Mouse (Mus musculus): ENCODE measurements around the gene Mier3. TPM values are rescaled to one million over a fixed set of nuclear protein-coding genes. Genes with fewer than 3 reads are reported as not detected.

The Mier3 gene
- polyA plus RNA-seq, 1 experiment from 2014 or later: 20.6 TPM

DNA sequence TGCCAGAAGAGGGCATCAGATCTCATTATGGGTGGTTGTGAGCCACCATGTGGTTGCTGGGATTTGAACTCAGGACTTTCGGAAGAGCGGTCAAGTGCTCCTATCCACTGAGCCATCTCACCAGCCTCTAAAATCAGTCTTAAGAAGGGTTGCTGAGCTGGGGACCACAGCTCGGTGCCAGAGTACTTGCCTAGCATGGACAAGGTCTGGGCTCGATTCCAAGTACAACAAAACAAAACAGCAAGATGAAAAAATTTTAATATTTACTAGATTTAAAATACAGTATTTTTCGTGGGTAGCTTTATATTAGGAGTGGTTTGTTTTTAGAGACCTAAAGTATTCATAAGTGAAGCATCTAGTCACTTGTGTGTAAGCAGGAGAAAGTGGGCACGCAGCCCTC, 72.5 kb downstream of the Mier3 start:
- peaks cover 99% of the 10 kb centered on the region for H3K36me3 ChIP-seq
- 87% methylated on average over 6 of the region's 6 CpGs for WGBS
- ATAC-seq (replicated peaks; ENCODE audit: low FRiP score): no peak
- H3K4me2 ChIP-seq: no peak overlapping the region
- H3K27ac ChIP-seq: no peak overlapping the region
- H3K9ac ChIP-seq: no peak overlapping the region
- no peaks in the 10 kb centered on the region for H3K27me3 ChIP-seq
- H3K4me3 ChIP-seq (replicated peaks): no peak overlapping the region
- H3K4me1 ChIP-seq: no peaks in the 10 kb centered on the region
- no peaks in the 10 kb centered on the region for H3K9me3 ChIP-seq (replicated peaks)

DNA sequence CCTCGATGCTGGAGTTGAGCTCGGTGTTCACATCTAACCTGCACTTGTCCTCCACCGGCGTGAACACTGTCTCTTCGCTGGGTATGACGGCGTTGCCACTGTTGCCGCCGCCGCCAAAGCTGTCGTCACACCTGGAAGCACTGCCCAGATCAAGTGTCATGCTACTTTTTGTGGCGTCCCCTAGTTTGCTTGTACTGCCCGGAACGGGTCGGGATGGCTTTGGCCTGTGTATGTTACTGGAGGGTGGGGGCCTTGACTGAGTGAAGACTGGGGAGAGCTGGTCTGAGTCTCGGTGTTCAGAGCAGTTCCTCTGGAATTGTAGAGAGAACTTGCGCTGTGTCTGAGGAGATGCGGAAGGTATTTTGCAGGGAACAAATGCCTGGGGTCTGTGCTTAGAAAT, 74.6 kb downstream of the Mier3 start:
- no peak for ATAC-seq (replicated peaks; ENCODE audit: low FRiP score)
- Histone ChIP-seq H3K36me3 (peaks cover 98% of the 10 kb centered on the region), H3K27me3 (no peaks in the 10 kb centered on the region), H3K9me3 (replicated peaks) (no peaks in the 10 kb centered on the region), H3K4me2 (no peak overlapping the region), H3K27ac (no peak overlapping the region), H3K9ac (no peak overlapping the region), H3K4me3 (replicated peaks) (no peak overlapping the region), H3K4me1 (no peaks in the 10 kb centered on the region)
- WGBS: 97% methylated on average over 18 of the region's 18 CpGs

DNA sequence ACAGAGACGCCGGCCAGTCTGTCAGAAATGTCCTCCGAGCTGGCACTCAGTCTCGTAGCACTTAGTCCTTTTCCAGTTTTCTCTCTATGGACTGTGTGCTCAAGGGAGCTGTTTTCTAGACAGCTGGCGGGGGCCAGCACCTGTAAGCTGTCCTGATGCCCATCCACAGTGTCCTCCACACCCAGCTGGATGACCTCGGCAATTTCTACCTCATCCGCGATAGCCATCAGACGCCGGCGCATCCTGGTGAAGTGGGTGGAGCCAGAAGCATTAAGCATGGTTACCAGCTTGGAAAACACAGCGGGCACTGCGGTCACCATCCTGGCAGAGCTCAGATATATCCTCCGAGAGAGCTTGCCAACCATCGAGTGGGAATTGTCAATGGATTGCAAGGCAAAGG, 75.2 kb downstream of the Mier3 start:
- Histone ChIP-seq H3K9me3 (replicated peaks) (no peaks in the 10 kb centered on the region), H3K27me3 (no peaks in the 10 kb centered on the region), H3K9ac (no peak overlapping the region), H3K36me3 (peaks cover 98% of the 10 kb centered on the region), H3K4me3 (replicated peaks) (no peak overlapping the region), H3K4me1 (no peaks in the 10 kb centered on the region), H3K4me2 (no peak overlapping the region), H3K27ac (no peak overlapping the region)
- ATAC-seq (replicated peaks; ENCODE audit: low FRiP score): no peak
- 98% methylated on average over 15 of the region's 15 CpGs for WGBS

DNA sequence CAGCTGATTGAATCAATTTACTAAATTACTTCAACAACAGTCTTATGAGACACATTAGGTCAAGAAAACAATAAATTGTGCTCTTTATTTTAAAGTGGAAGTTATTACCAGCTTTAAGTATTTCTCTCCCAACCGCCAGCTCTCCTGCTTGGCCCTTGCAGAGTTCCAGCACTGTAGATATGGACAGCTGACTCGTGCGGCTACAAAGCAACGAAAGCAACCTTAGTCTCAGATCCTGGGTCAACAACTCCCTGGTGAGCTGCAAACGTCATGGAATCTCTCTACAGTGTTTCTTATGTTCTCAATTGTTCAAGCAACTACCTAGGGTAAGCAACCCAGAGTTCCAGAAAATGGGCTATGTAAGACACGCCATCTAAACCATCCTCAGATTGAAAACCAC, 76.2 kb downstream of the Mier3 start:
- Histone ChIP-seq H3K27me3 (no peaks in the 10 kb centered on the region), H3K9ac (no peak overlapping the region), H3K4me1 (no peaks in the 10 kb centered on the region), H3K27ac (no peak overlapping the region), H3K9me3 (replicated peaks) (no peaks in the 10 kb centered on the region), H3K36me3 (peaks cover 97% of the 10 kb centered on the region), H3K4me3 (replicated peaks) (no peak overlapping the region), H3K4me2 (no peak overlapping the region)
- no peak for ATAC-seq (replicated peaks; ENCODE audit: low FRiP score)
- WGBS: 87% methylated on average over 6 of the region's 6 CpGs

DNA sequence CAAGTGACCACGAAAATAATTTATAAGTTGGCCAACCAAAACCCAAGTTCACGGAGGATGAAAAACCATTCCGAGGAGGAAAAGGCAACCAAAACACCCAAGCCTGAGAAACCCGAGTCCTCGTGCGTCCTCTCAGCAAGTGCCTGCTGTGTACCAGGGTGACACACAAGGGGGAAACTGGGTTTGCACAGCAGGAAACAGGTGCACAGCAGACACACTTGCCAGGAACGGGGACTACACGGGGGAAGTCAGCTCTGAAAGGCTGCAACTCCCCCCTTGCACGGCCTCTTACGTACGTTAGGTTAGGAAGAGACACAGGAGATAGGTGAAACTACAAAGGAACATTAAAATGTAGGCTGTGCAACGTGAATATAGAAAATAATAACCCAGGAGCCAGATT, 81.7 kb downstream of the Mier3 start:
- Histone ChIP-seq H3K4me3 (replicated peaks) (no peak overlapping the region), H3K4me1 (no peaks in the 10 kb centered on the region), H3K36me3 (peaks cover 98% of the 10 kb centered on the region), H3K27ac (no peak overlapping the region), H3K9me3 (replicated peaks) (no peaks in the 10 kb centered on the region), H3K4me2 (no peak overlapping the region), H3K27me3 (no peaks in the 10 kb centered on the region), H3K9ac (no peak overlapping the region)
- ATAC-seq (replicated peaks; ENCODE audit: low FRiP score): no peak
- 91% methylated on average over 12 of the region's 12 CpGs for WGBS

Other genes with a start within 250 kb of the Mier3 start
- gene Gpbp1, start 190.9 kb upstream of the Mier3 start, polyA plus RNA-seq (2015; fragmentation: Nextera tagmentation; extraction: Ambion mirVana): 81.9 and 88.2 TPM in 2 replicates
- not detected in 2 replicates for gene Gm49496, start 131.0 kb upstream of the Mier3 start, polyA plus RNA-seq (2015; fragmentation: Nextera tagmentation; extraction: Ambion mirVana)
- gene Gm10198, start 88.2 kb upstream of the Mier3 start, polyA plus RNA-seq (2015; fragmentation: Nextera tagmentation; extraction: Ambion mirVana): not detected in 2 replicates
- gene Map3k1, start 128.0 kb downstream of the Mier3 start, polyA plus RNA-seq (2015; fragmentation: Nextera tagmentation; extraction: Ambion mirVana): 27.2 and 29.8 TPM in 2 replicates

Data from kidney, embryonic 15.5 days (tissue).